Mouse (Mus musculus) bone marrow macrophage, adult 2 months (primary cell): ENCODE data around the gene Nsl1.
"Not testable (repeated sequence)": the region's sequence is repeated elsewhere in the genome, so short reads cannot be mapped to it uniquely, and the experiment has no call there.

Source experiments
- CTCF ChIP-seq: IDR thresholded peaks from 2 replicates; pipeline ENCODE4 v1.5.1; 2012; ENCODE audit warnings: low read depth, mild to moderate bottlenecking, low read length, moderate library complexity
- POLR2A ChIP-seq: IDR thresholded peaks from 2 replicates; pipeline ENCODE4 v1.6.1; 2012; ENCODE audit warnings: mild to moderate bottlenecking, low read depth, low read length, borderline replicate concordance

GRCm38 (mm10) chr1:191023806-191024205, 39.0 kb upstream of the Nsl1 start:
- not testable (repeated sequence) for TF ChIP-seq POLR2A, CTCF
